In the genomic region with DNA sequence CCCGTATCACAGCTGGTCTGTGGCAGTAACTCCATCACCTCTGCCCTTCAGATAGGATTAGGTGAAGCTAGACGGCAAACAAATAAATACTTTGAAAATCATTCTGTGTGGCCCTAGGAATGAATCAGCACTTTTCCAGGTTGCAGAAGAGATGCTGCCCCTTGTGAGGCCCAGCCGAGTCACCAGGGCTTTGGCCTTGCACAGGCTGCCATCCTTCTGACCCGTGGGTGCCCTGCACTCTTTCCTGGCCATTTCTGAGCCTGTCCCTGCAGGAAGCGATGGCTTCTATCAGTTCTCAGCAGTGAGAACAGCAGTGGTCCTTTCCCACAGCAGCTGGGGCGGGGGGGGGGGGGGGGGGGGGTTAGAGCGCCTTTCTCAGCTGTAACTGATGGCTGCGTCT, we compare ENCODE assay signal across 29 mouse cellular contexts. TPM values are rescaled to one million over a fixed set of nuclear protein-coding genes. Genes with fewer than 3 reads are reported as not detected.
"Had no signal": no experiment of that assay in that cellular context is flagged by ENCODE, and none has a peak within 500 bp of the region (broad histone marks: within the 10 kb centered on the region; RNA-seq: fewer than 3 reads in every experiment).

No protein-coding gene starts in this region.

- DNase-seq: cerebellum, adult 8-10 months; cerebellum, adult 9-10 months; cerebellum, adult 9-11 months; cerebellum, postnatal 14 days; cerebellum, postnatal 25 days; cerebellum, postnatal 36 days; embryo, embryonic 11 days; forebrain, postnatal 0 days; gastrocnemius, adult 2 months; gastrocnemius, postnatal 10 days; gastrocnemius, postnatal 14 days; gastrocnemius, postnatal 25 days; gastrocnemius, postnatal 36 days; heart, adult 18-20 months; heart, adult 2 months had no signal

- H3K9me3 ChIP-seq: embryonic facial prominence, embryonic 10.5 days; embryonic facial prominence, embryonic 12.5 days; embryonic facial prominence, embryonic 13.5 days; embryonic facial prominence, embryonic 15.5 days; forebrain, embryonic 10.5 days; forebrain, embryonic 12.5 days; forebrain, embryonic 13.5 days; forebrain, embryonic 15.5 days had no signal

- H3K4me1 ChIP-seq: embryonic facial prominence, embryonic 12.5 days had no signal

- H3K4me3 ChIP-seq: embryonic facial prominence, embryonic 10.5 days; embryonic facial prominence, embryonic 12.5 days; embryonic facial prominence, embryonic 13.5 days; embryonic facial prominence, embryonic 15.5 days; erythroblast, embryonic 14.5 days; forebrain, embryonic 10.5 days; forebrain, embryonic 12.5 days; forebrain, embryonic 13.5 days; forebrain, embryonic 15.5 days; gastrocnemius, adult 2 months; heart, adult 2 months had no signal

- H3K27me3 ChIP-seq: embryonic facial prominence, embryonic 13.5 days; embryonic facial prominence, embryonic 15.5 days; forebrain, embryonic 15.5 days had no signal

- H3K27ac ChIP-seq: embryonic facial prominence, embryonic 10.5 days; embryonic facial prominence, embryonic 12.5 days; embryonic facial prominence, embryonic 13.5 days; embryonic facial prominence, embryonic 15.5 days; forebrain, embryonic 10.5 days; forebrain, embryonic 12.5 days; forebrain, embryonic 13.5 days; forebrain, embryonic 15.5 days; gastrocnemius, adult 2 months; heart, adult 2 months had no signal

RNA-seq across cellular contexts. Expression of a gene that starts 23.2 kb away (rescaled TPM):
- polyA plus RNA-seq: embryonic facial prominence, embryonic 10.5 days; embryonic facial prominence, embryonic 11.5 days; embryonic facial prominence, embryonic 12.5 days; embryonic facial prominence, embryonic 13.5 days; embryonic facial prominence, embryonic 15.5 days; forebrain, embryonic 10.5 days; forebrain, embryonic 11.5 days; forebrain, embryonic 12.5 days; forebrain, embryonic 13.5 days; forebrain, embryonic 14.5 days; forebrain, embryonic 15.5 days; forebrain, embryonic 16.5 days; forebrain, postnatal 0 days; gonadal fat pad, adult 2 months; heart, adult 2 months had no signal
